Mouse (Mus musculus): ENCODE data around the gene Fam129a. TPM values are rescaled to one million over a fixed set of nuclear protein-coding genes. Genes with fewer than 3 reads are reported as not detected.

Fam129a gene
- polyA plus RNA-seq, 1 experiment from 2014 or later: 4.6 TPM

DNA sequence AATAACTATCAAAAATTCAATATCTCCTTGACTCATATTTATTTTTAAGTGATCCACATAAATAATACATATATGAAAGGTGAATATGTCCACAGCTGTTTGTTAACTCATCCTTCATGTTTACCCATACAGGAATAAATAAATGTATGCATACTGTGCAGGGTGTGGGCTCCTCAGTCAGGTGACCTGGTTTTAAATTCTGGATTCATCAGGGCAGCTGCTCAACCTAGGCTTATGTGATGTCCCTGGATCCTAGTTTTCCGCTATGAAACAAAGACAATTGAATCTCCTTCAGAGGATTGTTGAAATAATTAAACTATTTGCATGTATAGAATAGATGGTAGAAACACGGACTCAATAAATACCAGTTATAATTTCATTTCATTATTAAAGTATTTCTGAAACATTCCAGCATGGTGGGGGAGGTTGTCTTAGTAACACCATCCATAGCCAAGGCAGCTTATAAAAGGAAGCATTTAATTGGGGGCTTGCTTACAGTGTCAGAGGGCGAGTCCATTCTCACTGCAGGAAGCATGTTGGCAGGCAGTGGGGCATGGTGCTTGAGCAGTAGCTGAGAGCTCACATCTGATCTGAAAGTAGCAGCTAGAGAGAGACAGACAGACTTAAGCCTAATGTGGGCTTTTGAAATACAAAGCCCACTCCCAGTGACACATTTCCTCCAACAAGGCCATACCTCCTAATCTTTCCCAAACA is 198.4 kb downstream of the Fam129a start:
- Histone ChIP-seq H3K4me1 (ENCODE audit: insufficient read depth) (no peaks in the 10 kb centered on the region), H3K4me2 (no peak overlapping the region), H3K27ac (ENCODE audit: low read depth) (no peak overlapping the region), H3K27me3 (ENCODE audit: insufficient read depth, low read length) (no peaks in the 10 kb centered on the region), H3K9me3 (ENCODE audit: low read depth, low read length) (no peaks in the 10 kb centered on the region), H3K9ac (no peak overlapping the region), H3K4me3 (ENCODE audit: low read depth, low read length) (no peak overlapping the region), H3K36me3 (ENCODE audit: insufficient read depth) (peaks cover 13% of the 10 kb centered on the region; the same call in 1 of the 2 replicates)
- no peak for TF ChIP-seq CTCF (IDR thresholded peaks at IDR 0.05; ENCODE audit: low read depth)
- no peak for DNase-seq
- WGBS: 95% methylated on average over 3 of the region's 3 CpGs
- ATAC-seq (ENCODE audit: insufficient read depth): no peak

Other genes starting within 250 kb of the Fam129a start
- gene Ivns1abp, start 226.7 kb upstream of the Fam129a start, polyA plus RNA-seq (2014; fragmentation: Nextera tagmentation; extraction: Ambion mirVana): 266 and 268 TPM in 2 replicates
- gene Swt1, start 142.7 kb upstream of the Fam129a start, polyA plus RNA-seq (2014; fragmentation: Nextera tagmentation; extraction: Ambion mirVana): 24.9 TPM in 2 replicates
- 41.8 and 42.1 TPM in 2 replicates for gene Trmt1l, start 142.6 kb upstream of the Fam129a start, polyA plus RNA-seq (2014; fragmentation: Nextera tagmentation; extraction: Ambion mirVana)
- 86.1 and 89.7 TPM in 2 replicates for gene Rnf2, start 70.2 kb upstream of the Fam129a start, polyA plus RNA-seq (2014; fragmentation: Nextera tagmentation; extraction: Ambion mirVana)
- gene Edem3, start 184.2 kb downstream of the Fam129a start, polyA plus RNA-seq (2014; fragmentation: Nextera tagmentation; extraction: Ambion mirVana): 23.3 and 24.5 TPM in 2 replicates